Mouse (Mus musculus): ENCODE results near the gene Cep152. TPM values are rescaled to one million over a fixed set of nuclear protein-coding genes. Genes with fewer than 3 reads are reported as not detected.

Cep152 gene
- polyA plus RNA-seq, 1 experiment from 2014 or later: 6.4 TPM

- 12% methylated on average over 10 of the region's 10 CpGs for WGBS
- Histone ChIP-seq H3K27ac (peak overlapping the region; percentile 58; the same call in 1 of the 2 replicates), H3K36me3 (no peaks in the 10 kb centered on the region), H3K4me3 (peak overlapping the region; percentile 43), H3K4me1 (peaks cover 13% of the 10 kb centered on the region), H3K4me2 (replicated peaks) (peak overlapping the region; percentile 69), H3K27me3 (no peaks in the 10 kb centered on the region), H3K9ac (peak overlapping the region; percentile 67), H3K9me3 (no peaks in the 10 kb centered on the region; the same call in 1 of the 2 replicates)
- ATAC-seq (ENCODE audit: low FRiP score, low read depth): peak; percentile 68
Observed at GRCm38 (mm10) chr2:125659823-125660536, 35.1 kb upstream of the Cep152 start.

GRCm38 (mm10) chr2:125655391-125655790 lies 30.5 kb upstream of the Cep152 start:
- no peaks in the 10 kb centered on the region for H3K36me3 ChIP-seq
- H3K4me1 ChIP-seq: 0 out of 2 replicates have a peak, but pooled peaks cover 3% of the 10 kb centered on the region
- no peak overlapping the region for H3K27ac ChIP-seq
- H3K27me3 ChIP-seq: no peaks in the 10 kb centered on the region
- H3K9me3 ChIP-seq: no peaks in the 10 kb centered on the region; the same call in 1 of the 2 replicates
- no peak for ATAC-seq (ENCODE audit: low FRiP score, low read depth)
- H3K4me2 ChIP-seq (replicated peaks): no peak overlapping the region
- WGBS: 87% methylated on average over 9 of the region's 9 CpGs
- H3K9ac ChIP-seq: no peak overlapping the region
- no peak overlapping the region for H3K4me3 ChIP-seq

GRCm38 (mm10) chr2:125653286-125653685 lies 28.4 kb upstream of the Cep152 start:
- H3K27me3 ChIP-seq: no peaks in the 10 kb centered on the region
- ATAC-seq (ENCODE audit: low FRiP score, low read depth): no peak
- no peak overlapping the region for H3K4me3 ChIP-seq
- H3K4me2 ChIP-seq (replicated peaks): no peak overlapping the region
- no peaks in the 10 kb centered on the region for H3K36me3 ChIP-seq
- H3K27ac ChIP-seq: no peak overlapping the region
- H3K9ac ChIP-seq: no peak overlapping the region
- H3K4me1 ChIP-seq: no peaks in the 10 kb centered on the region
- no peaks in the 10 kb centered on the region for H3K9me3 ChIP-seq
- 91% methylated on average over 2 of the region's 2 CpGs for WGBS

GRCm38 (mm10) chr2:125651563-125651962 lies 26.6 kb upstream of the Cep152 start:
- Histone ChIP-seq H3K27ac (no peak overlapping the region), H3K4me1 (no peaks in the 10 kb centered on the region), H3K27me3 (no peaks in the 10 kb centered on the region), H3K4me2 (replicated peaks) (no peak overlapping the region), H3K4me3 (no peak overlapping the region), H3K36me3 (no peaks in the 10 kb centered on the region), H3K9me3 (no peaks in the 10 kb centered on the region), H3K9ac (no peak overlapping the region)
- 82% methylated on average over 8 of the region's 8 CpGs for WGBS
- ATAC-seq (ENCODE audit: low FRiP score, low read depth): no peak

GRCm38 (mm10) chr2:125650742-125651352 lies 25.9 kb upstream of the Cep152 start:
- WGBS: 84% methylated on average over 14 of the region's 14 CpGs
- H3K36me3 ChIP-seq: no peaks in the 10 kb centered on the region
- no peaks in the 10 kb centered on the region for H3K4me1 ChIP-seq
- H3K4me3 ChIP-seq: no peak overlapping the region
- no peak overlapping the region for H3K9ac ChIP-seq
- H3K4me2 ChIP-seq (replicated peaks): no peak overlapping the region
- no peaks in the 10 kb centered on the region for H3K27me3 ChIP-seq
- peak; percentile 74 for ATAC-seq (ENCODE audit: low FRiP score, low read depth)
- H3K9me3 ChIP-seq: no peaks in the 10 kb centered on the region
- H3K27ac ChIP-seq: no peak overlapping the region

GRCm38 (mm10) chr2:125650038-125650437 lies 25.1 kb upstream of the Cep152 start:
- 83% methylated on average over 5 of the region's 5 CpGs for WGBS
- Histone ChIP-seq H3K9ac (no peak overlapping the region), H3K4me1 (no peaks in the 10 kb centered on the region), H3K4me2 (replicated peaks) (no peak overlapping the region), H3K27me3 (no peaks in the 10 kb centered on the region), H3K4me3 (no peak overlapping the region), H3K27ac (no peak overlapping the region), H3K36me3 (no peaks in the 10 kb centered on the region), H3K9me3 (no peaks in the 10 kb centered on the region)
- no peak for ATAC-seq (ENCODE audit: low FRiP score, low read depth)

GRCm38 (mm10) chr2:125644912-125645311 lies 20.0 kb upstream of the Cep152 start:
- WGBS: 84% methylated on average over 6 of the region's 6 CpGs

GRCm38 (mm10) chr2:125637331-125637730 lies 12.4 kb upstream of the Cep152 start:
- H3K4me1 ChIP-seq: no peaks in the 10 kb centered on the region
- no peaks in the 10 kb centered on the region for H3K9me3 ChIP-seq
- no peaks in the 10 kb centered on the region for H3K27me3 ChIP-seq
- H3K27ac ChIP-seq: no peak overlapping the region
- H3K9ac ChIP-seq: no peak overlapping the region
- no peak overlapping the region for H3K4me2 ChIP-seq (replicated peaks)
- no peaks in the 10 kb centered on the region for H3K36me3 ChIP-seq
- ATAC-seq (ENCODE audit: low FRiP score, low read depth): no peak
- WGBS: 82% methylated on average over 7 of the region's 7 CpGs
- H3K4me3 ChIP-seq: no peak overlapping the region

More at GRCm38 (mm10) chr2:125644912-125645311, 20.0 kb upstream of the Cep152 start:
- Histone ChIP-seq H3K27ac (no peak overlapping the region), H3K27me3 (no peaks in the 10 kb centered on the region), H3K4me1 (no peaks in the 10 kb centered on the region), H3K9ac (no peak overlapping the region), H3K36me3 (no peaks in the 10 kb centered on the region), H3K9me3 (no peaks in the 10 kb centered on the region), H3K4me3 (no peak overlapping the region), H3K4me2 (replicated peaks) (no peak overlapping the region)
- ATAC-seq (ENCODE audit: low FRiP score, low read depth): no peak

- Histone ChIP-seq H3K27ac (no peak overlapping the region), H3K27me3 (no peaks in the 10 kb centered on the region), H3K4me3 (no peak overlapping the region), H3K9ac (no peak overlapping the region), H3K9me3 (no peaks in the 10 kb centered on the region), H3K36me3 (no peaks in the 10 kb centered on the region), H3K4me1 (no peaks in the 10 kb centered on the region), H3K4me2 (replicated peaks) (no peak overlapping the region)
- 100% methylated on average over 2 of the region's 2 CpGs for WGBS
- no peak for ATAC-seq (ENCODE audit: low FRiP score, low read depth)
Observed at GRCm38 (mm10) chr2:125630010-125630409, 5.1 kb upstream of the Cep152 start.

- no peak overlapping the region for H3K4me2 ChIP-seq (replicated peaks)
- no peak overlapping the region for H3K4me3 ChIP-seq
- no peak overlapping the region for H3K9ac ChIP-seq
- no peak for ATAC-seq (ENCODE audit: low FRiP score, low read depth)
- no peaks in the 10 kb centered on the region for H3K9me3 ChIP-seq
- H3K4me1 ChIP-seq: peaks cover 10% of the 10 kb centered on the region
- no peaks in the 10 kb centered on the region for H3K27me3 ChIP-seq
- no peak overlapping the region for H3K27ac ChIP-seq
- no peaks in the 10 kb centered on the region for H3K36me3 ChIP-seq
- WGBS: 84% methylated on average over 6 of the region's 6 CpGs
Observed at GRCm38 (mm10) chr2:125628487-125628886, 3.6 kb upstream of the Cep152 start.

- Histone ChIP-seq H3K4me2 (replicated peaks) (no peak overlapping the region), H3K9me3 (no peaks in the 10 kb centered on the region), H3K4me1 (peaks cover 15% of the 10 kb centered on the region), H3K9ac (no peak overlapping the region), H3K36me3 (no peaks in the 10 kb centered on the region), H3K27me3 (no peaks in the 10 kb centered on the region), H3K4me3 (no peak overlapping the region), H3K27ac (no peak overlapping the region)
- ATAC-seq (ENCODE audit: low FRiP score, low read depth): no peak
- 76% methylated on average over 4 of the region's 4 CpGs for WGBS
Observed at GRCm38 (mm10) chr2:125626536-125626935, 1.6 kb upstream of the Cep152 start.

GRCm38 (mm10) chr2:125624127-125624685 lies 707 bp downstream of the Cep152 start:
- Histone ChIP-seq H3K4me2 (replicated peaks) (peak overlapping the region; percentile 76), H3K27me3 (no peaks in the 10 kb centered on the region), H3K4me1 (peaks cover 21% of the 10 kb centered on the region), H3K4me3 (peak overlapping the region; percentile 89), H3K9me3 (no peaks in the 10 kb centered on the region), H3K9ac (peak overlapping the region; percentile 82), H3K27ac (no peak overlapping the region), H3K36me3 (peaks cover 13% of the 10 kb centered on the region)
- ATAC-seq (ENCODE audit: low FRiP score, low read depth): no peak
- 5% methylated on average over 9 of the region's 9 CpGs for WGBS

Measured in limb, embryonic 13.5 days (tissue).